Mouse (Mus musculus) A20 (cell line): ENCODE results near the gene Cyb5rl.
"Not testable (repeated sequence)": the region's sequence is repeated elsewhere in the genome, so short reads cannot be mapped to it uniquely, and the experiment has no call there.

Source experiments
- DNase-seq: peaks from one replicate; pipeline ENCODE4 v3.0.0-alpha.2; 2011; ENCODE audit warnings: low read depth, low spot score

Gene Cyb5rl

GRCm38 (mm10) chr4:107109181-107109580, 42.4 kb downstream of the Cyb5rl start:
- DNase-seq = not testable (repeated sequence)

GRCm38 (mm10) chr4:107114278-107114677, 47.5 kb downstream of the Cyb5rl start:
- DNase-seq = no peak

GRCm38 (mm10) chr4:107117741-107118385, 51.1 kb downstream of the Cyb5rl start:
- no peak for DNase-seq

GRCm38 (mm10) chr4:107119056-107119455, 52.3 kb downstream of the Cyb5rl start:
- DNase-seq = no peak

- no peak for DNase-seq
Measured at GRCm38 (mm10) chr4:107120676-107121075, 53.9 kb downstream of the Cyb5rl start.

GRCm38 (mm10) chr4:107121165-107121943, 54.6 kb downstream of the Cyb5rl start:
- DNase-seq = peak; percentile 21

GRCm38 (mm10) chr4:107124376-107124775, 57.6 kb downstream of the Cyb5rl start:
- no peak for DNase-seq

GRCm38 (mm10) chr4:107125101-107125500, 58.3 kb downstream of the Cyb5rl start:
- DNase-seq = no peak

- no peak for DNase-seq
Measured at GRCm38 (mm10) chr4:107126389-107126788, 59.6 kb downstream of the Cyb5rl start.

GRCm38 (mm10) chr4:107126891-107127524, 60.2 kb downstream of the Cyb5rl start:
- no peak for DNase-seq

GRCm38 (mm10) chr4:107127901-107128669, 61.3 kb downstream of the Cyb5rl start:
- DNase-seq = no peak

GRCm38 (mm10) chr4:107129373-107129772, 62.6 kb downstream of the Cyb5rl start:
- DNase-seq = no peak

GRCm38 (mm10) chr4:107130534-107130933, 63.7 kb downstream of the Cyb5rl start:
- DNase-seq = no peak

- DNase-seq = no peak
Measured at GRCm38 (mm10) chr4:107134891-107135290, 68.1 kb downstream of the Cyb5rl start.

- DNase-seq = no peak
Measured at GRCm38 (mm10) chr4:107135663-107136062, 68.9 kb downstream of the Cyb5rl start.

GRCm38 (mm10) chr4:107136531-107136930, 69.7 kb downstream of the Cyb5rl start:
- no peak for DNase-seq
